Mouse (Mus musculus) midbrain, embryonic 11.5 days (tissue): ENCODE data around the gene Amotl2. TPM values are rescaled to one million over a fixed set of nuclear protein-coding genes. Genes with fewer than 3 reads are reported as not detected.
A peak's percentile ranks its signal among the peaks of the same experiment; 100 is the strongest.

ENCODE experiments used
- ATAC-seq: fragments of 200-750 bp; cut with Nextera tagmentation; 2 replicates; pipeline ENCODE4 v1.8.0; 2017; ENCODE audit warnings: moderate TSS enrichment, moderate library complexity; ENCODE audit not compliant: low FRiP score
- DNase-seq: peaks from one replicate; pipeline ENCODE4 v3.0.0; 2015; ENCODE audit warnings: low spot score; ENCODE audit errors: missing footprints
- H3K27ac ChIP-seq: fragments of 300-500 bp; sonication (generic); 2 replicates; pipeline ENCODE4 v1.5.1; 2014; ENCODE audit warnings: low read depth, low read length
- H3K27me3 ChIP-seq: fragments of 300-500 bp; sonication (generic); 2 replicates; pipeline ENCODE4 v1.6.1; 2014; ENCODE audit warnings: mild to moderate bottlenecking, low read length, moderate library complexity, mixed read lengths; ENCODE audit not compliant: control insufficient read depth, insufficient read depth
- H3K36me3 ChIP-seq: fragments of 300-500 bp; sonication (generic); 2 replicates; pipeline ENCODE4 v1.6.1; 2014; ENCODE audit warnings: mild to moderate bottlenecking, low read length, moderate library complexity, mixed read lengths; ENCODE audit not compliant: control insufficient read depth, insufficient read depth
- H3K4me1 ChIP-seq: fragments of 300-500 bp; sonication (generic); 2 replicates; pipeline ENCODE4 v1.6.1; 2014; ENCODE audit warnings: low read length; ENCODE audit not compliant: control insufficient read depth, insufficient read depth
- H3K4me2 ChIP-seq: fragments of 300-500 bp; sonication (generic); 2 replicates; pipeline ENCODE4 v1.6.1; 2014; ENCODE audit warnings: mild to moderate bottlenecking, moderate library complexity
- H3K4me3 ChIP-seq: fragments of 300-500 bp; sonication (generic); 2 replicates; pipeline ENCODE4 v1.5.1; 2014; ENCODE audit warnings: low read depth, low read length
- H3K9ac ChIP-seq: fragments of 300-500 bp; sonication (generic); 2 replicates; pipeline ENCODE4 v1.6.1; 2014; ENCODE audit warnings: low read length
- H3K9me3 ChIP-seq: fragments of 300-500 bp; sonication (generic); 2 replicates; pipeline ENCODE4 v1.6.1; 2016; ENCODE audit warnings: low read length; ENCODE audit not compliant: control insufficient read depth
- WGBS: fragments of 180-500 bp; shearing (Covaris S2); extraction: QIAGEN DNeasy Blood & Tissue Kit; methylation state at CpG from one replicate; pipeline ENCODE4 v1.1.7; 2014; 5-methylcytosine and 5-hydroxymethylcytosine counted together
- polyA plus RNA-seq: library from polyadenylated mRNA; unstranded; fragments of >200 nt; fragmentation: Nextera tagmentation; extraction: Ambion mirVana; gene quantifications from 2 replicates; pipeline ENCODE4 v1.2.1, GENCODE M21; 2014

Gene Amotl2
- polyA plus RNA-seq, 1 experiment from 2014 or later: 58.0 TPM

DNA sequence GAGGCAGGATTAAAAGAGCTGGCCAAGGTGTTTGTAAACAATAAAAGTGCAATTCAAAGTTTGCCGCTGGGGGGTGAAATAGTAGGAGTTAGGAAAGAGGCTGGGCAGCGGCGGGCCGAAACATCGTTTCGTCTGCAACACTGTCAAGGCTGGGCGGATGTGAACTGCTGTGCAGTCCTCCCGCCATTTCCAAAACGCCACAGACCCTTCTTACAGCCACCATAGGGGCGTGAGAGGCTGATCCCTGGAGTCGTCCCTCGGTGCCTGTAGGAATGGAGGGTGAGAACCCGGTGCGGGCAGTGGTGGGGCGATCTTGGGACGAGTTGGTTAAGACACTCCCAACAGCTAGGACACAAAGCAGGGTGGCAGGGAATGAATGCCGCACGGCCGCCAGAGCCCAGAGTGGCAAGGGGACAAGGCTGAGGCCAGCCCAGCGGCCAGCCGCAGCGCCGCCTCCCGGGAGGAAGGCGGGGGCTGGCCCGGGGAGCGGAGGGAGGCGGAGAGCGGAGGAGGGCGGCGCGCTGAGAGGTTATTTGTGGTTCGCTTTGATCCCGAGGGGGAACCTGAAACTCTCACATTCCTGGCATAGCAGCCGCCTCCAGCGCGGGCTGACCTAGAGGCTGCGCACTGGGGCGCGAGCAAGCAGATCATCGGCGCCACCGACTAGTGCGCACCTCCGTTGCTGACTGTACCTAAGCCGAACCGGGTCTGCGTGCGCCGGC is 853 bp downstream of the Amotl2 start:
- WGBS: under 1% methylated on average over 50 of the region's 50 CpGs
- H3K27me3 ChIP-seq: peaks cover 6% of the 10 kb centered on the region; the same call in 1 of the 2 replicates
- peak overlapping the region; percentile 83 for H3K4me2 ChIP-seq
- H3K36me3 ChIP-seq: peaks cover 15% of the 10 kb centered on the region
- peaks cover 50% of the 10 kb centered on the region for H3K4me1 ChIP-seq
- H3K27ac ChIP-seq: peak overlapping the region; percentile 98
- H3K9me3 ChIP-seq: no peaks in the 10 kb centered on the region
- ATAC-seq (peak; percentile 88), DNase-seq (peak; percentile 99)
- H3K4me3 ChIP-seq: peak overlapping the region; percentile 85
- peak overlapping the region; percentile 99 for H3K9ac ChIP-seq

- peak overlapping the region; percentile 83 for H3K4me2 ChIP-seq
- H3K27me3 ChIP-seq: peaks cover 6% of the 10 kb centered on the region; the same call in 1 of the 2 replicates
- H3K4me1 ChIP-seq: peaks cover 58% of the 10 kb centered on the region
- H3K9ac ChIP-seq: peak overlapping the region; percentile 99
- DNase-seq (peak; percentile 98), ATAC-seq (peak; percentile 63)
- peak overlapping the region; percentile 98 for H3K27ac ChIP-seq
- no peaks in the 10 kb centered on the region for H3K9me3 ChIP-seq
- H3K36me3 ChIP-seq: peaks cover 22% of the 10 kb centered on the region
- H3K4me3 ChIP-seq: peak overlapping the region; percentile 85
- WGBS: under 1% methylated on average over 52 of the region's 52 CpGs
Observed at GRCm38 (mm10) chr9:102717886-102718643, 1.6 kb downstream of the Amotl2 start.

- Histone ChIP-seq H3K27me3 (peaks cover 6% of the 10 kb centered on the region; the same call in 1 of the 2 replicates), H3K9me3 (no peaks in the 10 kb centered on the region), H3K4me1 (peaks cover 64% of the 10 kb centered on the region), H3K4me2 (peak overlapping the region; percentile 83), H3K27ac (peak overlapping the region; percentile 98), H3K9ac (peak overlapping the region; percentile 99), H3K4me3 (peak overlapping the region; percentile 85), H3K36me3 (peaks cover 28% of the 10 kb centered on the region)
- WGBS: under 1% methylated on average over 21 of the region's 21 CpGs
- DNase-seq (no peak), ATAC-seq (no peak)
Observed at GRCm38 (mm10) chr9:102718676-102719075, 2.2 kb downstream of the Amotl2 start.

- peak; percentile 91 for DNase-seq
Observed at GRCm38 (mm10) chr9:102719085-102719484, 2.6 kb downstream of the Amotl2 start.

DNA sequence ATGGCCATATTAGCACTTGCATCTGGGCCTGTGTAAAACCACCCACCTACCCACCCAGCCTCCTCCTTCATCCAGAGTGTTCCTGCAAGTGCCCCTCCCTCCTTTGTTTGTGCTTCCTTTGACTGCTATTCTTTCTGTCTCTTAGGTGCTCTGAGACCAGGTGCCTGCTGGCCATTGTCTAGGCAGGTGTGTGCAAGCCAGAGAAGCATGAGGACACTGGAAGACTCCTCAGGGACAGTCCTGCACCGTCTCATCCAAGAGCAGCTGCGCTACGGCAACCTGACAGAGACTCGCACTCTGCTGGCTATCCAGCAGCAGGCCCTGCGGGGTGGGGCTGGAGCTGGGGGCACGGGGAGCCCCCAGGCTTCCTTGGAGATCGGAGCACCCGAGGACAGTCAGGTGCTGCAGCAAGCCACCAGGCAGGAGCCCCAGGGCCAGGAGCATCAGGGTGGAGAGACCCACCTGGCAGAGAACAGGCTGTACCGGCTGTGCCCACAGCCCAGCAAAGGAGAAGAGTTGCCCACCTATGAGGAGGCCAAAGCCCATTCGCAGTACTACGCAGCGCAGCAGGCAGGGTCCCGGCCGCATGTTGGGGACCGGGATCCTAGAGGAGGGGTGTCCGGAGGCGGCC is 3.6 kb downstream of the Amotl2 start:
- Histone ChIP-seq H3K9me3 (no peaks in the 10 kb centered on the region), H3K4me3 (peak overlapping the region; percentile 85), H3K4me1 (peaks cover 67% of the 10 kb centered on the region), H3K9ac (peak overlapping the region; percentile 99), H3K36me3 (peaks cover 36% of the 10 kb centered on the region), H3K27ac (no peak overlapping the region; the same call in 1 of the 2 replicates), H3K4me2 (peak overlapping the region; percentile 83), H3K27me3 (peaks cover 3% of the 10 kb centered on the region; the same call in 1 of the 2 replicates)
- 71% methylated on average over 17 of the region's 17 CpGs for WGBS
- DNase-seq: no peak
- ATAC-seq: no peak

More at GRCm38 (mm10) chr9:102719085-102719484, 2.6 kb downstream of the Amotl2 start:
- H3K9ac ChIP-seq: peak overlapping the region; percentile 99
- H3K36me3 ChIP-seq: peaks cover 29% of the 10 kb centered on the region
- H3K9me3 ChIP-seq: no peaks in the 10 kb centered on the region
- 2% methylated on average over 4 of the region's 4 CpGs for WGBS
- H3K4me2 ChIP-seq: peak overlapping the region; percentile 83
- H3K27me3 ChIP-seq: peaks cover 6% of the 10 kb centered on the region; the same call in 1 of the 2 replicates
- no peak for ATAC-seq
- H3K27ac ChIP-seq: peak overlapping the region; percentile 98; the same call in 1 of the 2 replicates
- H3K4me3 ChIP-seq: peak overlapping the region; percentile 85
- peaks cover 68% of the 10 kb centered on the region for H3K4me1 ChIP-seq

- Histone ChIP-seq H3K4me3 (peak overlapping the region; percentile 85), H3K36me3 (peaks cover 40% of the 10 kb centered on the region), H3K9me3 (no peaks in the 10 kb centered on the region), H3K4me2 (peak overlapping the region; percentile 83), H3K27ac (no peak overlapping the region), H3K9ac (peak overlapping the region; percentile 99), H3K4me1 (peaks cover 69% of the 10 kb centered on the region), H3K27me3 (no peaks in the 10 kb centered on the region)
- DNase-seq (no peak), ATAC-seq (no peak)
- 65% methylated on average over 18 of the region's 18 CpGs for WGBS
Observed at GRCm38 (mm10) chr9:102720567-102721167, 4.2 kb downstream of the Amotl2 start.

DNA sequence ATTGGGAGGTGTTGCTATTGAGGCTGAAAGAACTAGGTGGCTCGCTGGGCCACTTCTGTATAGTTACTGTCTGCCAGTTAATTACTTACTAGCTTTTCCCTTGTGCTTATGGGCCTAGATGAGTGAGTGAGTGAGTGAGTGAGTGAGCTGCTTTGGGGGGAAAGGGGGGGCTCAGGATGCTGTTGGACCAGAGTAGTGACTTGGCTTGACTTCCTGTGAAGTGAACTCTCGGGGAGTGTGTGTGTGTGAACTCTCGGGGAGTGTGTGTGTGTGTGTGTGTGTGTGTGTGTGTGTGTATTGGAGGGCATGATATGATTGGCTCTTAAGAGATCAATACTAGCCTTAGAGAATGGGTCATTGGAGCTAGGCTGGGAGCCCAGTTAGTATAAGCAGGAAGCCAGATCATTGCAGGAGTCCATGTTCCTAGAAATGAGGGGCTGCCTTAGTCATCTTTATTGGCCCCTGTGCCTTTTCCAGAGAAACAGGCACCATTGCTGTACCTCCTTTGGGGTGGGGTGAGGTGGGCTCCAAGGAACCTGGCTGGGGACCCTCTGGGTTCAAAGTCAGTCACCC is 5.0 kb downstream of the Amotl2 start:
- H3K4me2 ChIP-seq: peak overlapping the region; percentile 83
- H3K36me3 ChIP-seq: peaks cover 40% of the 10 kb centered on the region
- peaks cover 73% of the 10 kb centered on the region for H3K4me1 ChIP-seq
- no peaks in the 10 kb centered on the region for H3K27me3 ChIP-seq
- H3K4me3 ChIP-seq: peak overlapping the region; percentile 85
- ATAC-seq (no peak), DNase-seq (no peak)
- peak overlapping the region; percentile 53 for H3K9ac ChIP-seq
- H3K27ac ChIP-seq: no peak overlapping the region
- WGBS: 60% methylated on average over 3 of the region's 3 CpGs
- H3K9me3 ChIP-seq: no peaks in the 10 kb centered on the region

DNA sequence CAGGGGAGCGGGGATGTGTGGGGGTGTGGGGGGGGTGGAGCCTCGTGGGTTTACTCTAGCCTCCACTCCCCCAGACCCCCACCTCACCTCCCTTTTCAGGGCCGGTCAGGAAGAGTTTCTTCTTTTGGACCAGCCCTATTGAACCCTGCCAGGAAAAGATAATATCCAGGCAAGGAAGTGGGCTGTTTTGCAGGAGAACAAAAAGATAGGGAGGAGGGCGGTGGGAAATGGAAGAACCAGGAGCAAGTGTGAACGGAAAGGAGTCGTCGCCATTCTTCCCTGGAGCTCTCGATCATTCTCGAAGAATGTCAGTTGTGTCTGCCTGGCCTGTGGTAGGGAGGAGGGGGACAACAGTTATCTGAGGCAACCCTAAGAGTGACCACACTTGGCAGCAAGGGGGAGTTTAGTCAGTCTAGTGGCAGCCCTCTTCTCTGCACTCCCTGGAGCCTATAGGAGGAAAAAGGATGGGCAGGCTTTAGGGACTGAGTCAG is 5.6 kb downstream of the Amotl2 start:
- Histone ChIP-seq H3K4me3 (peak overlapping the region; percentile 85), H3K27ac (no peak overlapping the region), H3K4me2 (peak overlapping the region; percentile 83), H3K9me3 (no peaks in the 10 kb centered on the region), H3K4me1 (peaks cover 72% of the 10 kb centered on the region), H3K36me3 (peaks cover 42% of the 10 kb centered on the region), H3K27me3 (no peaks in the 10 kb centered on the region), H3K9ac (peak overlapping the region; percentile 53)
- ATAC-seq: no peak
- no peak for DNase-seq
- 51% methylated on average over 9 of the region's 9 CpGs for WGBS
